Mouse (Mus musculus): ENCODE data around the gene Eif2b2.

GRCm38 (mm10) chr12:85271843-85272206, 52.5 kb downstream of the Eif2b2 start:
- TF ChIP-seq MYOD1 (IDR thresholded peaks at IDR 0.05; ENCODE audit: control insufficient read depth, insufficient read length, low read depth) (no peak), CTCF (IDR thresholded peaks at IDR 0.05; ENCODE audit: control insufficient read depth, insufficient read depth, insufficient read length) (no peak), MYOG (IDR thresholded peaks at IDR 0.05; ENCODE audit: control insufficient read depth, extremely low read depth, insufficient read length) (no peak), USF1 (IDR thresholded peaks at IDR 0.05; ENCODE audit: low read depth) (peak; percentile 97), MAX (IDR thresholded peaks at IDR 0.05) (peak; percentile 49), CEBPB (IDR thresholded peaks at IDR 0.05; ENCODE audit: low read depth) (no peak)

All from C2C12 (cell line).